Mouse (Mus musculus) cerebellum, adult 9-11 months (tissue): ENCODE measurements around the gene Auts2.

Experiments used
- DNase-seq: peaks from one replicate; pipeline ENCODE4 v3.0.0; 2022

Auts2 gene

DNA sequence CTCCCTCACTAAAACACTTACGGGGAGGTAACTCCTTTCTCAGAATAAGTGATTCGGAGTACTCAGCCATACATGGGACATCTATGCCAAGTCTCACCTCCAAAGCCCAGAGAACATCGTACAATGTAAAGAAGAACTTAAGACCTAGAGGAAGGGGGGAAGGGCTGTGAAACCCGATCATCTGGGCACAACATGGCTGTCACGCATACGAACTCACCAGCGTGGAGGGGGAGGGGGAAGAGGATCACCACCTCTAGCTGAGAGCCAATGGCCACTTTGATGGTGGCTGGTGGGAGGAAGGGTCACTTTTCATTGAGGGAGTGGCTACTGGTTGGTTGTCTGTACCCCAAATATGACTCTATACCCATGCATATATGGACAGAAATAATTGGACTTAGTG is 1053.3 kb downstream of the Auts2 start:
- DNase-seq = no peak

- DNase-seq = no peak
Observed at GRCm38 (mm10) chr5:131486527-131486926, 1056.6 kb downstream of the Auts2 start.

- DNase-seq = no peak
Observed at GRCm38 (mm10) chr5:131475278-131475677, 1067.9 kb downstream of the Auts2 start.

GRCm38 (mm10) chr5:131468609-131469008 is 1074.5 kb downstream of the Auts2 start:
- DNase-seq = no peak

- no peak for DNase-seq
Observed at GRCm38 (mm10) chr5:131466131-131466530, 1077.0 kb downstream of the Auts2 start.

GRCm38 (mm10) chr5:131463402-131463801 is 1079.7 kb downstream of the Auts2 start:
- DNase-seq = no peak

GRCm38 (mm10) chr5:131459951-131460350 is 1083.2 kb downstream of the Auts2 start:
- no peak for DNase-seq

- no peak for DNase-seq
Observed at GRCm38 (mm10) chr5:131459549-131459948, 1083.6 kb downstream of the Auts2 start.

- no peak for DNase-seq
Observed at GRCm38 (mm10) chr5:131458700-131459099, 1084.4 kb downstream of the Auts2 start.

DNA sequence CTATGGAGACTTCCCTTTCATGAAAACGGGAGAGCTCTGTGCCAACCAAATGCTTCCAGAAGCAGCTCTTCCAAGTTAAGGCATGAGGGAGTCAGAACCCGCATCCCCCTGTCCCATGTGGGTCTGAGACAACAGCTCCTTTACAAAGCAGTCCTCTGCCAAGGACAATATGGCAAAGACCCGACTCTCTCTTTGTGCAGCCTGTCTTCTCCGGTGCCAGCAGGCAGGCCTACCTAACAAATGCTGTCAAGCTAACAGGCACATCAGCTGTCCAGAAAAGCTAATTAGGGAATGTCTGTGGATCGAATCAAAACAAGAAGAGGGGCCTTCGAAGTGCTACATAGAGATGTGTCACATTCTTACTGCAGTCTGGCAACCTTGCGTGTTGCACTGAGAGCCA is 1085.1 kb downstream of the Auts2 start:
- no peak for DNase-seq

DNA sequence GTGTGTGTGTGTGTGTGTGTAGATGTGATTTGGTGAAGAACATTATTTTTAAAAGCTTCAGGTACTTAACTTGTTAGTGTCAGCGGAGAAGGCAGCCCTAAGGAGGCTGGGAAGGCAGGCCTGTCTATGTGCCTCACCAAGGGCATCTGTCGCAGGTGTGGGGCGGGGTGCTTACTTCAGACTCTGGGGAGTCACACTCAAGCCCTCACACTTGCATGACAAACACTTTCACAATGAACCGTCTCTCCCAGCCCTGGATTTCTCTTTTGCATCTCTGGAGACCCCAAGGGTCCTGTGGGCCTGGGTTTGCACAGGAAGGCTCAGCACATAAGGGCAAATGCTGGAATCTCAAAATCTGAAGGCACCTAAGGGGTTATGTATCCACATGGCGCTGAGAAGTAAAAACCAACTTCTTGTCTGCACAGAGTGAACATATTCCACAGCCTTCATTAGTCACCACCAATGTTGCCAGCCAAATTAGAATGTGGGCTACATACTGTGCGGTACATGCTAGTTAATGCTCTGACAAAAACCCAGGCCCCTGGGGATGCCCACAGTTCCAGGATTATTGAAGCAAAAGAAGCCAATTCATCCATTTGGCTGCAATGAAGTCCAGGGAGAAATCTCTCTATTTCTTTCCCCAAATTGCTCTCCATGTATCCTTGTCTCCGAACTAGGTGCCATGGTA is 1093.8 kb downstream of the Auts2 start:
- DNase-seq = no peak

GRCm38 (mm10) chr5:131435239-131435876 is 1107.8 kb downstream of the Auts2 start:
- DNase-seq = no peak

GRCm38 (mm10) chr5:131433291-131433690 is 1109.9 kb downstream of the Auts2 start:
- no peak for DNase-seq

- no peak for DNase-seq
Observed at GRCm38 (mm10) chr5:131431896-131432295, 1111.2 kb downstream of the Auts2 start.

GRCm38 (mm10) chr5:131430109-131430508 is 1113.0 kb downstream of the Auts2 start:
- DNase-seq = peak; percentile 78

DNA sequence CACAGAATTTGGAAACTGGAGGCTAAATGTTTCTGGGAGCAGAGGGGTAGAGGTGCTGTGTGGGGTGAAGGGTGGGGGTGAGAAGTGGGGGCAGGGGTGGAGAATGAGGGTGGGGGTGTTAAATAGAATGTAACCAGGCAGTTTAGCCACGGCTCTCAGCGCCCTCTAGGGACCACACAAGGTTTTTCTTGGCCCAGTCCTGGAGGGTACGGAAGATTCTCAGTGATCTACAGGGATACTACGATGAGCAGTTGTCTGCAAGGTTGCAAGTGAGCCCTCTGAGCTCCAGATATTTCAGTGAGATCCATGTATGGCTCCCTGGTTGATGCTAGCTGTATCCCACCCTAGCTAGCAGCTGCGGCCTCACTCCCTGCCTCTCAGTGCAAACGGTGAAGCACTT is 1113.6 kb downstream of the Auts2 start:
- DNase-seq = no peak

DNA sequence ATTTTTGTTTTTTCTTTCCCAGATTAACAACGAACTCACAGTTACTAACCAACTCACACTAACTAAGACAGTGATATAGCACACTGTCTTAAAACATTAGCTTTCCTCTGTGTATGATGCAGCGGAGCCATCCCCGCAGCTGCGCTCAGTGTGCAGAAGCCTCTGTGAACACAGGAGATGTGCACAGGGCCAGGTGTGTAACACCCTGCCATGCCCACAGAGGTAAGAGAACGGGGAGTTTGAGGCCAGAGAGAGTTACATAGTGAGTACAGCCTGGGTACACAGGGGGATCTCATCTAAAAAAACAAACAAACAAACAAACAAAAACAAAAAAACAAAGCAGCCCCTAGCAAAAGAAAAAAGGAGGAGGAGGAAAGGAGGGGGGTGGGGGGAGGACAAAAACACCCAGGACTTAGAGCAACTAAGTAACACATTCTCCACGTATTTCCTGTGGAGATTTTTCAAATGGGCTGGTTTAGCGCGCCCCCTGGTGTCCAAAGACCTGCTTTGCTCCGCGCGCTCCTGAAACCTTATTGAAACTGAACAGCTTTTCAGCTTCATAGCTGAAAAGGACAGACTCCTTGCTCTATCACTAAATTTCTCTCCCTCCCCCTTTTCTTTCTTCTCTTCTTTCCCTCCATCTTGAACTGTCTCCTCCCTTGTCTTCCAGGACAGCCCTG is 1115.3 kb downstream of the Auts2 start:
- peak; percentile 67 for DNase-seq

- no peak for DNase-seq
Observed at GRCm38 (mm10) chr5:131422737-131423136, 1120.4 kb downstream of the Auts2 start.

DNA sequence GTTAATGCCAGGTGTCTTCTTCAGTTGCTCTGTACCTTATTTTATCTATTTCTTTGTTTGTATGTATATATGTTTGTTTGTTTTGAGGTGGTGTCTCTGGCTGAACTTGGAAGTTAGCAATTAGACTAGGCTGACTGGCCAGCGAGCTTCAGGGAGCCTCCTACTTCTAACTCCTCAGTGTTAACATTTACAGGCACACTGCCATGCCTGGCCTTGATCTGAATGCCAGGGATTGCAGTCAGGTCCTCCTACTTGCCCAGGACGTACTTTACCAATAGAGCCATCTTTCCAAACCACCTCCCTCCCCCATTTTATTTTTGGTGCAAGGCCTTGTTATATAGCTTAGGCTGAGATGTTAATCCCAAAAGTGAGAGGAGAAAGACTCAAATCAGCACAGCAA is 1122.7 kb downstream of the Auts2 start:
- DNase-seq = no peak

DNA sequence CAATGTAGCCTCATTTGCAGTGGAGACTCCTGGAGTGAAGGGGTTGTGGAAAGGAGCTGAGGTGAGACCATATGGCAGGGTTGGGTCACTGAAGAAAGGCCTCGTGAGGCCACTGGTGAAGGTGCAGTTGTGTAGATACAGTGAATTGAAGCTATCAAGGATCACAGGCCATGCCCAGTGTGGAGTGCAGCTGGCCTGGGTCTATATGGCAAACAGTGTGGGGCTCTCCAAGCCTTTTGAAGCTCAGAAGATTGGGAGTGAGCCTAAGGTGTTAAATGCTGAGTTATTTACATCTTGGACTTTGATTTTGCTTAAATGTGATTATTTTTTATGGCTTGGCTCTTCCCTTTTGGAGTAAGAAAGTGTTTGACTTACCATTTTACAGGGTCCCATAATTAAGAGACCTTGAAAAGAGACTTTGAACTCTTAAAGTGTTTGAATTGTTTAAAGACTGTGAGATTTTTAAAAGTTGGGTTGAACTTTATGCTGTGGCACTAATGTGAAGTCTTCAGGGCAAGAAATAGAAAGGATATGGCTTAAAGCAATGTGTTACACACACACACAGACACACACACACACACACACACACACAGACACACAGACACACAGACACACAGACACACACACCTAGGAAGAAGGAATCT is 1127.1 kb downstream of the Auts2 start:
- DNase-seq = no peak

GRCm38 (mm10) chr5:131398250-131398649 is 1144.9 kb downstream of the Auts2 start:
- DNase-seq = no peak

GRCm38 (mm10) chr5:131395756-131396155 is 1147.4 kb downstream of the Auts2 start:
- peak; percentile 59 for DNase-seq
